Mouse (Mus musculus): ENCODE data around the gene Taf11. TPM values are rescaled to one million over a fixed set of nuclear protein-coding genes. Genes with fewer than 3 reads are reported as not detected.

Taf11 gene
- 87.5 and 96.2 TPM in 2 replicates for polyA plus RNA-seq (2016; fragmentation: Nextera tagmentation; extraction: Ambion mirVana)

- Histone ChIP-seq H3K27me3 (replicated peaks; ENCODE audit: low read depth, poor library complexity, severe bottlenecking) (no peaks in the 10 kb centered on the region), H3K4me1 (peaks cover 35% of the 10 kb centered on the region), H3K27ac (replicated peaks) (peak within 1 kb of the TSS; percentile 88), H3K4me3 (peak within 1 kb of the TSS; percentile 94), H3K36me3 (replicated peaks) (peaks cover 28% of the 10 kb centered on the region), H3K9me3 (no peaks in the 10 kb centered on the region)
- no peak for DNase-seq (ENCODE audit: low spot score)
- WGBS, result 2% methylated on average over 53 of the region's 53 CpGs
Observed at GRCm38 (mm10) chr17:27909622-27910500, at the start of gene Taf11. TSS of gene Taf11 (minus strand) at chr17:27909844.

GRCm38 (mm10) chr17:27957649-27958048, 48.0 kb upstream of the Taf11 start:
- Histone ChIP-seq H3K4me1 (peaks cover 37% of the 10 kb centered on the region), H3K9me3 (no peaks in the 10 kb centered on the region), H3K36me3 (replicated peaks) (no peaks in the 10 kb centered on the region), H3K27ac (replicated peaks) (no peak overlapping the region), H3K4me3 (no peak overlapping the region), H3K27me3 (replicated peaks; ENCODE audit: low read depth, poor library complexity, severe bottlenecking) (no peaks in the 10 kb centered on the region)
- DNase-seq (ENCODE audit: low spot score), result no peak
- WGBS, result 94% methylated on average over 9 of the region's 9 CpGs

GRCm38 (mm10) chr17:27954629-27955402, 45.2 kb upstream of the Taf11 start:
- Histone ChIP-seq H3K27me3 (replicated peaks; ENCODE audit: low read depth, poor library complexity, severe bottlenecking) (no peaks in the 10 kb centered on the region), H3K36me3 (replicated peaks) (no peaks in the 10 kb centered on the region), H3K27ac (replicated peaks) (peak overlapping the region; percentile 51), H3K9me3 (no peaks in the 10 kb centered on the region), H3K4me1 (peaks cover 27% of the 10 kb centered on the region), H3K4me3 (no peak overlapping the region)
- no peak for DNase-seq (ENCODE audit: low spot score)
- 65% methylated on average over 14 of the region's 14 CpGs for WGBS

- DNase-seq (ENCODE audit: low spot score), result no peak
- Histone ChIP-seq H3K27me3 (replicated peaks; ENCODE audit: low read depth, poor library complexity, severe bottlenecking) (no peaks in the 10 kb centered on the region), H3K4me1 (peaks cover 24% of the 10 kb centered on the region), H3K9me3 (no peaks in the 10 kb centered on the region), H3K36me3 (replicated peaks) (no peaks in the 10 kb centered on the region), H3K27ac (replicated peaks) (no peak overlapping the region), H3K4me3 (no peak overlapping the region)
- WGBS, result 68% methylated on average over 6 of the region's 6 CpGs
Observed at GRCm38 (mm10) chr17:27953136-27953535, 43.5 kb upstream of the Taf11 start.

GRCm38 (mm10) chr17:27947155-27947554, 37.5 kb upstream of the Taf11 start:
- Histone ChIP-seq H3K27ac (replicated peaks) (peak overlapping the region; percentile 1; the same call in 1 of the 2 replicates), H3K9me3 (no peaks in the 10 kb centered on the region), H3K4me1 (peaks cover 19% of the 10 kb centered on the region), H3K4me3 (no peak overlapping the region), H3K36me3 (replicated peaks) (no peaks in the 10 kb centered on the region), H3K27me3 (replicated peaks; ENCODE audit: low read depth, poor library complexity, severe bottlenecking) (no peaks in the 10 kb centered on the region)
- no peak for DNase-seq (ENCODE audit: low spot score)
- 73% methylated on average over 2 of the region's 2 CpGs for WGBS

- Histone ChIP-seq H3K9me3 (no peaks in the 10 kb centered on the region), H3K4me3 (no peak overlapping the region), H3K36me3 (replicated peaks) (no peaks in the 10 kb centered on the region), H3K27ac (replicated peaks) (no peak overlapping the region), H3K27me3 (replicated peaks; ENCODE audit: low read depth, poor library complexity, severe bottlenecking) (no peaks in the 10 kb centered on the region), H3K4me1 (peaks cover 22% of the 10 kb centered on the region)
- WGBS, result 89% methylated on average over 8 of the region's 8 CpGs
- DNase-seq (ENCODE audit: low spot score), result no peak
Observed at GRCm38 (mm10) chr17:27946371-27946770, 36.7 kb upstream of the Taf11 start.

GRCm38 (mm10) chr17:27945546-27946216, 36.0 kb upstream of the Taf11 start:
- Histone ChIP-seq H3K36me3 (replicated peaks) (no peaks in the 10 kb centered on the region), H3K4me3 (no peak overlapping the region), H3K4me1 (peaks cover 22% of the 10 kb centered on the region), H3K27me3 (replicated peaks; ENCODE audit: low read depth, poor library complexity, severe bottlenecking) (no peaks in the 10 kb centered on the region), H3K27ac (replicated peaks) (peak overlapping the region; percentile 36; the same call in 1 of the 2 replicates), H3K9me3 (no peaks in the 10 kb centered on the region)
- DNase-seq (ENCODE audit: low spot score), result no peak
- 74% methylated on average over 6 of the region's 6 CpGs for WGBS

- Histone ChIP-seq H3K27me3 (replicated peaks; ENCODE audit: low read depth, poor library complexity, severe bottlenecking) (no peaks in the 10 kb centered on the region), H3K4me1 (peaks cover 47% of the 10 kb centered on the region), H3K27ac (replicated peaks) (no peak overlapping the region), H3K4me3 (no peak overlapping the region), H3K36me3 (replicated peaks) (no peaks in the 10 kb centered on the region), H3K9me3 (no peaks in the 10 kb centered on the region)
- no peak for DNase-seq (ENCODE audit: low spot score)
- WGBS, result 88% methylated on average over 4 of the region's 4 CpGs
Observed at GRCm38 (mm10) chr17:27942131-27942530, 32.5 kb upstream of the Taf11 start.

GRCm38 (mm10) chr17:27941698-27942097, 32.1 kb upstream of the Taf11 start:
- Histone ChIP-seq H3K4me1 (peaks cover 46% of the 10 kb centered on the region), H3K9me3 (no peaks in the 10 kb centered on the region), H3K36me3 (replicated peaks) (no peaks in the 10 kb centered on the region), H3K27ac (replicated peaks) (no peak overlapping the region), H3K27me3 (replicated peaks; ENCODE audit: low read depth, poor library complexity, severe bottlenecking) (no peaks in the 10 kb centered on the region), H3K4me3 (no peak overlapping the region)
- no peak for DNase-seq (ENCODE audit: low spot score)
- WGBS, result 74% methylated on average over 2 of the region's 2 CpGs

- 83% methylated on average over 5 of the region's 5 CpGs for WGBS
- Histone ChIP-seq H3K9me3 (no peaks in the 10 kb centered on the region), H3K4me3 (no peak overlapping the region), H3K4me1 (peaks cover 42% of the 10 kb centered on the region), H3K27me3 (replicated peaks; ENCODE audit: low read depth, poor library complexity, severe bottlenecking) (no peaks in the 10 kb centered on the region), H3K36me3 (replicated peaks) (no peaks in the 10 kb centered on the region), H3K27ac (replicated peaks) (no peak overlapping the region)
- DNase-seq (ENCODE audit: low spot score), result no peak
Observed at GRCm38 (mm10) chr17:27941178-27941577, 31.5 kb upstream of the Taf11 start.

- 77% methylated on average over 4 of the region's 4 CpGs for WGBS
- DNase-seq (ENCODE audit: low spot score), result no peak
- no peak overlapping the region for H3K27ac ChIP-seq (replicated peaks)
- no peaks in the 10 kb centered on the region for H3K9me3 ChIP-seq
- no peak overlapping the region for H3K4me3 ChIP-seq
- H3K4me1 ChIP-seq, result peaks cover 34% of the 10 kb centered on the region
- H3K27me3 ChIP-seq (replicated peaks; ENCODE audit: low read depth, poor library complexity, severe bottlenecking), result no peaks in the 10 kb centered on the region
- H3K36me3 ChIP-seq (replicated peaks), result no peaks in the 10 kb centered on the region
Observed at GRCm38 (mm10) chr17:27940352-27940751, 30.7 kb upstream of the Taf11 start.

- Histone ChIP-seq H3K4me3 (no peak overlapping the region), H3K9me3 (no peaks in the 10 kb centered on the region), H3K4me1 (peaks cover 36% of the 10 kb centered on the region), H3K27me3 (replicated peaks; ENCODE audit: low read depth, poor library complexity, severe bottlenecking) (no peaks in the 10 kb centered on the region), H3K36me3 (replicated peaks) (peaks cover 5% of the 10 kb centered on the region; the same call in 1 of the 2 replicates), H3K27ac (replicated peaks) (0 out of 2 replicates have a peak overlapping the region, but pooled peaks have one; percentile 12)
- 95% methylated on average over 5 of the region's 5 CpGs for WGBS
- no peak for DNase-seq (ENCODE audit: low spot score)
Observed at GRCm38 (mm10) chr17:27939028-27939427, 29.4 kb upstream of the Taf11 start.
